Mouse (Mus musculus): ENCODE results near the gene H2-Eb1.

- TF ChIP-seq CTCF (IDR thresholded peaks at IDR 0.05) (no peak), EP300 (IDR thresholded peaks at IDR 0.05; ENCODE audit: insufficient read depth, low read depth, low read length) (no peak), POLR2A (IDR thresholded peaks at IDR 0.05; ENCODE audit: insufficient read depth, low read depth, low read length) (no peak)
Measured at GRCm38 (mm10) chr17:34286501-34286900, 19.2 kb upstream of the H2-Eb1 start.

All from heart, adult 2 months (tissue).